Mouse (Mus musculus): Measurements from ENCODE around the gene Nnat. TPM values are rescaled to one million over a fixed set of nuclear protein-coding genes. Genes with fewer than 3 reads are reported as not detected.
"Not testable (repeated sequence)": the region's sequence is repeated elsewhere in the genome, so short reads cannot be mapped to it uniquely, and the experiment has no call there.

The Nnat gene
- polyA plus RNA-seq, 1 experiment from 2014 or later: 1,932 TPM

GRCm38 (mm10) chr2:157566260-157566952, 6.5 kb downstream of the Nnat start:
- Histone ChIP-seq H3K4me1 (replicated peaks) (peaks cover 49% of the 10 kb centered on the region), H3K9me3 (peaks cover 22% of the 10 kb centered on the region), H3K9ac (replicated peaks) (peak overlapping the region; percentile 95), H3K27ac (peak overlapping the region; percentile 90), H3K4me3 (replicated peaks) (peak overlapping the region; percentile 98), H3K27me3 (no peaks in the 10 kb centered on the region), H3K36me3 (peaks cover 29% of the 10 kb centered on the region), H3K4me2 (peak overlapping the region; percentile 70)
- WGBS: under 1% methylated on average over 36 of the region's 36 CpGs
- peak; percentile 69 for ATAC-seq (ENCODE audit: insufficient number of reproducible peaks, insufficient read depth, low FRiP score, low TSS enrichment, low read depth)

- Histone ChIP-seq H3K4me3 (replicated peaks) (peak overlapping the region; percentile 98), H3K4me2 (peak overlapping the region; percentile 70), H3K27me3 (no peaks in the 10 kb centered on the region), H3K9me3 (peaks cover 12% of the 10 kb centered on the region), H3K4me1 (replicated peaks) (peaks cover 39% of the 10 kb centered on the region), H3K9ac (replicated peaks) (peak overlapping the region; percentile 95), H3K27ac (peak overlapping the region; percentile 90; the same call in 1 of the 2 replicates), H3K36me3 (peaks cover 20% of the 10 kb centered on the region)
- ATAC-seq (ENCODE audit: insufficient number of reproducible peaks, insufficient read depth, low FRiP score, low TSS enrichment, low read depth): no peak
- WGBS: 84% methylated on average over 11 of the region's 11 CpGs
Observed at GRCm38 (mm10) chr2:157567235-157567961, 7.5 kb downstream of the Nnat start.

GRCm38 (mm10) chr2:157568881-157569280, 9.0 kb downstream of the Nnat start:
- peaks cover 30% of the 10 kb centered on the region for H3K4me1 ChIP-seq (replicated peaks)
- no peaks in the 10 kb centered on the region for H3K9me3 ChIP-seq
- no peak overlapping the region for H3K9ac ChIP-seq (replicated peaks)
- no peak overlapping the region for H3K4me3 ChIP-seq (replicated peaks)
- peaks cover 5% of the 10 kb centered on the region; the same call in 1 of the 2 replicates for H3K36me3 ChIP-seq
- no peak for ATAC-seq (ENCODE audit: insufficient number of reproducible peaks, insufficient read depth, low FRiP score, low TSS enrichment, low read depth)
- H3K27ac ChIP-seq: no peak overlapping the region
- 34% methylated on average over 2 of the region's 2 CpGs for WGBS
- no peaks in the 10 kb centered on the region for H3K27me3 ChIP-seq
- no peak overlapping the region for H3K4me2 ChIP-seq

- H3K27ac ChIP-seq: no peak overlapping the region
Observed at GRCm38 (mm10) chr2:157569796-157570485, 10.1 kb downstream of the Nnat start.

GRCm38 (mm10) chr2:157571224-157571832, 11.4 kb downstream of the Nnat start, which contains the start of gene Blcap:
Blcap (minus strand) TSS chr2:157571274.
- Histone ChIP-seq H3K4me1 (replicated peaks) (peaks cover 15% of the 10 kb centered on the region), H3K9ac (replicated peaks) (no peak within 1 kb of the TSS), H3K4me3 (replicated peaks) (no peak within 1 kb of the TSS), H3K9me3 (no peaks in the 10 kb centered on the region), H3K36me3 (no peaks in the 10 kb centered on the region), H3K27me3 (no peaks in the 10 kb centered on the region), H3K4me2 (no peak within 1 kb of the TSS), H3K27ac (no peak within 1 kb of the TSS)
- peak; percentile 19; the same call in 1 of the 2 replicates for ATAC-seq (ENCODE audit: insufficient number of reproducible peaks, insufficient read depth, low FRiP score, low TSS enrichment, low read depth)
- WGBS: 5% methylated on average over 6 of the region's 6 CpGs

More at GRCm38 (mm10) chr2:157569796-157570485, 10.1 kb downstream of the Nnat start:
- Histone ChIP-seq H3K36me3 (no peaks in the 10 kb centered on the region), H3K4me2 (no peak overlapping the region), H3K9me3 (no peaks in the 10 kb centered on the region), H3K4me3 (replicated peaks) (no peak overlapping the region), H3K9ac (replicated peaks) (no peak overlapping the region), H3K27me3 (no peaks in the 10 kb centered on the region), H3K4me1 (replicated peaks) (peaks cover 19% of the 10 kb centered on the region)
- 72% methylated on average over 9 of the region's 9 CpGs for whole genome bisulfite sequencing
- no peak for ATAC-seq (ENCODE audit: insufficient number of reproducible peaks, insufficient read depth, low FRiP score, low TSS enrichment, low read depth)

- no peak for ATAC-seq (ENCODE audit: insufficient number of reproducible peaks, insufficient read depth, low FRiP score, low TSS enrichment, low read depth)
- WGBS: 63% methylated on average over 2 of the region's 2 CpGs
- Histone ChIP-seq H3K4me2 (no peak overlapping the region), H3K27me3 (no peaks in the 10 kb centered on the region), H3K36me3 (no peaks in the 10 kb centered on the region), H3K4me1 (replicated peaks) (peaks cover 8% of the 10 kb centered on the region; the same call in 1 of the 2 replicates), H3K4me3 (replicated peaks) (no peak overlapping the region), H3K27ac (no peak overlapping the region), H3K9ac (replicated peaks) (no peak overlapping the region), H3K9me3 (no peaks in the 10 kb centered on the region)
Observed at GRCm38 (mm10) chr2:157572786-157573185, 12.9 kb downstream of the Nnat start.

GRCm38 (mm10) chr2:157585351-157585750, 25.5 kb downstream of the Nnat start:
- ATAC-seq (ENCODE audit: insufficient number of reproducible peaks, insufficient read depth, low FRiP score, low TSS enrichment, low read depth); H3K27me3 ChIP-seq; H3K9me3 ChIP-seq; H3K36me3 ChIP-seq; H3K9ac ChIP-seq (replicated peaks); H3K27ac ChIP-seq; H3K4me3 ChIP-seq (replicated peaks); H3K4me1 ChIP-seq (replicated peaks); H3K4me2 ChIP-seq: not testable (repeated sequence)
- 33% methylated on average over 7 of the region's 7 CpGs for whole genome bisulfite sequencing

GRCm38 (mm10) chr2:157596876-157597566, 37.1 kb downstream of the Nnat start:
- no peaks in the 10 kb centered on the region for H3K27me3 ChIP-seq
- no peak for ATAC-seq (ENCODE audit: insufficient number of reproducible peaks, insufficient read depth, low FRiP score, low TSS enrichment, low read depth)
- H3K27ac ChIP-seq: no peak overlapping the region
- no peak overlapping the region for H3K9ac ChIP-seq (replicated peaks)
- no peaks in the 10 kb centered on the region for H3K9me3 ChIP-seq
- H3K4me3 ChIP-seq (replicated peaks): 0 out of 2 replicates have a peak overlapping the region, but pooled peaks have one; percentile 6
- 63% methylated on average over 22 of the region's 22 CpGs for WGBS
- no peaks in the 10 kb centered on the region for H3K36me3 ChIP-seq
- H3K4me1 ChIP-seq (replicated peaks): no peaks in the 10 kb centered on the region
- H3K4me2 ChIP-seq: peak overlapping the region; percentile 24; the same call in 1 of the 2 replicates

GRCm38 (mm10) chr2:157601435-157601839, 41.6 kb downstream of the Nnat start:
- Histone ChIP-seq H3K27me3 (peaks cover 13% of the 10 kb centered on the region), H3K9ac (replicated peaks) (no peak overlapping the region), H3K4me2 (no peak overlapping the region), H3K27ac (no peak overlapping the region), H3K4me3 (replicated peaks) (no peak overlapping the region), H3K9me3 (no peaks in the 10 kb centered on the region), H3K36me3 (no peaks in the 10 kb centered on the region), H3K4me1 (replicated peaks) (no peaks in the 10 kb centered on the region)
- 70% methylated on average over 6 of the region's 6 CpGs for WGBS
- ATAC-seq (ENCODE audit: insufficient number of reproducible peaks, insufficient read depth, low FRiP score, low TSS enrichment, low read depth): no peak

GRCm38 (mm10) chr2:157605025-157605675, 45.3 kb downstream of the Nnat start:
- no peak overlapping the region for H3K4me3 ChIP-seq (replicated peaks)
- no peak overlapping the region for H3K4me2 ChIP-seq
- WGBS: 5% methylated on average over 18 of the region's 18 CpGs
- no peaks in the 10 kb centered on the region for H3K36me3 ChIP-seq
- no peaks in the 10 kb centered on the region for H3K9me3 ChIP-seq
- peaks cover 13% of the 10 kb centered on the region for H3K27me3 ChIP-seq
- no peak overlapping the region for H3K27ac ChIP-seq
- H3K9ac ChIP-seq (replicated peaks): no peak overlapping the region
- ATAC-seq (ENCODE audit: insufficient number of reproducible peaks, insufficient read depth, low FRiP score, low TSS enrichment, low read depth): no peak
- H3K4me1 ChIP-seq (replicated peaks): peaks cover 6% of the 10 kb centered on the region
